Mouse (Mus musculus) cerebellum, adult 11 months (tissue): Measurements from ENCODE around the gene Glod4.

Experiments used
- DNase-seq: peaks from one replicate; pipeline ENCODE4 v3.0.0; 2022

Glod4 gene

GRCm38 (mm10) chr11:76242901-76243810 is at the start of gene Glod4, which contains the start of gene Mrm3:
Gene Glod4 (minus strand): TSS chr11:76243725.
Gene Mrm3 (plus strand): TSS chr11:76243715.
- DNase-seq = peak; percentile 86

DNA sequence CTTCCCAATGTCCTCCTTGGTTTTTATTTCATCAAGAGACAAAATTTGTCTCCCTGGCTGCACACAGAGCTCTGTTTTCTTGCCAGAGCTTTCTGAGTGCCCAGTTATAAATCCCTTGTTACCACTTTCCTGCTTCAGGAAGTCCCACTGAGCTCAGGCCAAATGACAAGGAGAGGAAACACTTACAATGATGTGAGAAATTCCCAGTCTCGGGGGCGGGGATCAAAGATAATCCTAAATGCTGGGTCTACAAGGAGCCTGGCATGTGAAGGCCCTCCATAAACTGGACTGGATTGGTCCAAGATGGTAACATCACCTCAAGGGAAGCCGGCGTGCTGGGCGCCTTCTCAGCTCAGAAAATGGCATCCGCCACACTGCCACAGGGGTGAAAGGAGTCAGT is 49.3 kb upstream of the Glod4 start:
- no peak for DNase-seq

DNA sequence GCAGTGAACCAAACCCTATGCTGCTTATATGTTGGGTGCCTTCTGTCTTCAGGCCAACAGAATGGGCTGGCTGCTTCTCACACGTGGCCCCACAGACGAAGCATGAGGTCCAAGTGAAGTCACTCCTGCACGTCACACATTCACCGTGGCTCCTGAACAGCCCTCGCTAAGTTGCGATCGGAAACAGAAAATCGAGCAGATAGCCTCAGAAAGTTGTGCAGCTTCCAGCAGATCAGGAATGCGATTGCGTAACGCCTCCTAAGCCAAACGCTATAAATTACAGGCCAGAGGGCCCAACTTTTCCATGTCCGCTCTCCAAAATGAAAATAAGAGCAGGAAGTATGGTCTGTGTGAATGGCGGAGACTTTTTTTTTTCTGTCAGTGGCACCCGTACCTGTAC is 48.9 kb upstream of the Glod4 start:
- no peak for DNase-seq

DNA sequence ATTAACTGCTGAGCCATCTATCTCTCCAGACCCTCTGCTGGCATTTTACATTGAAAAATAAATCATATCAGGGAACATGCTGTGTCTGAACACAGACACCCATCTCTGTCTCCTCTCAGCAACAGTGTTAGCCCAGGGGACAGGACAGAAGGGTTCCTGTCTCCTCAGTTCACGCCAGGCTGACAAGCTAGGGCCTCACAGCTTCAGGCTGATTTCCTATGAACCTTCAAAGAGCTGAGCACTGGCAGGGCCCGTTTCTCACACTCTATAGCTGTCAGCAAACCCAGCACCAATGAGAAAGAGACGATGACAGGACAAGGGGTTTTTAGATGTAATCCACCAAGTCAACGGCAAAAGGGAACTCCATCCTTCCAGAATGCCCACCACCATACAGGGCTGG is 48.4 kb upstream of the Glod4 start:
- no peak for DNase-seq

- DNase-seq = peak; percentile 83
These were observed 46.8 kb upstream of the Glod4 start for GRCm38 (mm10) chr11:76290367-76290766.

DNA sequence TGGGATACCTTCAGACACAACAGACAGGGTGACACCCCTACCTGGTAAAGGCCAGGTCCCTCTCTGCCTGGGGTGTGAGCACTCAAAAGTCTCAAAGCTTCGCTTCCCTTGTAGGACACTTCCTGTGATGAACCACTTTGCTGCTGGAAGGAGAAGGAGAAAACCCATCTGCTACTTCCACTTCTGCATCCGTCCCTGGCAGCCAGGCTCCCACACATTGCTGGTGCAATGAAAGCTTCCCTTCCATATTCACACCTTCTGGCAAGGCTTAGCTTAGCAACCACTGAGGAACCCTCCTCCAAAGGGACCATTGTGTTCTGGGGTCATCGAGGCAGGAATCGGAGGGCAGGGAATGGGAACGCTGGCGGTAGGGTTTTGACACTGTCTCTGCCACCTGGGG is 45.1 kb upstream of the Glod4 start:
- no peak for DNase-seq

- DNase-seq = no peak
These were observed 43.8 kb upstream of the Glod4 start for GRCm38 (mm10) chr11:76287301-76287700.

GRCm38 (mm10) chr11:76286534-76287126 is 43.1 kb upstream of the Glod4 start:
- no peak for DNase-seq

GRCm38 (mm10) chr11:76285431-76286075 is 42.0 kb upstream of the Glod4 start:
- DNase-seq = no peak

DNA sequence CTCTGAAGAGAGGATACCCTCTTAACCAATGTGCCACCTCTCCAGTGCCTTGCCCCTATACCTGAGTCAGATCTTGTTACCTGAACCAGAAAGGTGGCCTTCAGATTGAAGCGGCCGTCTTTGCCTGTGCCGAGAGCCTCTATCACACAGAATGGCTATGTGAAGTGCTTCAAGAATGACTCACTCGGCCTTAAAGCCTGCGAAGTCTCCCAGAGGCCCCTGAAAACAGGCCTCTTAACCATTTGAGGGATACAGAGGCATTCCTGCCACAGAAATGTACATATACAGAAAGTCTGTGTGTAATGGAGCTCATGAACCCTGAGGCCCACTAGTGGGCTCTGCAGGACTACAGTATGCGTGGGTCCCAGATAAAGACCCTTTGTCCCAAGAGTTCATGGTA is 40.3 kb upstream of the Glod4 start:
- no peak for DNase-seq

DNA sequence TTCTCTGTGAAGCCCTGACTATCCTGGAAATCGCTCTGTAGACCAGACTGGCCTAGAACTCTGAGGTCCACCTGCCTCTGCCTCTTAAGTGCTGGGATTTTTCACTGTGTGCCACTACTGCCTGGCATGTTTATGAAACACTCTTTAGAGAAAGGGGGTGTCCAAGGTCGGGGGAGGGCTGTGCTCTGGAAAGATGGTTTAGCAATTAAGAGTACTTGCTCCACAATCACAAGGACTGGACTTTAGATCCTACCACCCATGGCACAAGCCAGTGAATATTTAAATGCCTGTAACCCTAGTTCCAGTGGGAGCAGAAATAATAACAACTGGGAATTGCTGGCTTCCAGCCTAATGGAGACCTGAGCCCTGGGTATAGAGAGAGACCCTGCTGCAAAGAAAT is 36.4 kb upstream of the Glod4 start:
- DNase-seq = no peak

DNA sequence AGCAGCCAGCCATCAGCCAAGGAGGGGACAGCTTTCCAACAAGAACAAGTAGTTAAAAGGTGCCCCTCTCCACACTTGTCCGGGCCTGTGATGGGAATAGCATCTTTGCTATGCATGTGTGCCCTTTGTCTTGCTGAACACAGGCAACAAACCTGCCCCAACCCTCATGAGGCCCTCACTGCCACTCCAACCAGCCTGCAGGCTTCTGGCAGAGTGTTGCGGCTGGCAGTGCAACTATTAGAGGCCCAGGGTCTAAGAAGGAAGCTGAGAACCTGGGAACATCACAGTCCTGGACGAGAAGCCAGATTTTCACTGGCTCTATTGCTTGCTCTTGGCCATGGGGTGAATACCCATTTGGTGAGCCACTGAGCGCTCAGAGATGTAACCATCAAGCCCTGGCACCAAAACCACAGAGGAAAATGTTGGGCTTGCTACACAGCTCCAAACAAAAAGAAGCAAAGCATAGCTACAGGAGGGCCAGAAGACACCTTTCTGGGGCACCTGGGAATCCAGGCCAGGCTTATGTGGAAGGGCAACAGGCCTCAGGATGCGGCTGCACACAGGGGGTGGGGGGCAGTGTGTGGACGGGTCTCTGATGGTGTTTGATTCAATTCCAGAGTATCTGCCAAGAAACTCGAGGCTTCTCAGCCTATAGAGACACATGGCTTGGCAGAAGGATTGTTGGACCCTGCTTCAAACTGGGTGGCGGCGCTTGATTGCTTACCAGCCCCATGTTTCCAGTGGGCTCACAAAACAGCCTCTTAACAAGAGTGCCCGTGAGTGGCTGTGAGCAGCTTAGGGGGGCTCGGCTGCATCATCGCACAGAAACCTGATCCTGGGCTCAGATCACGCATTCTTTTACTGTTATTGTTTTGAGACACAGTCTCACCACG is 35.7 kb upstream of the Glod4 start:
- no peak for DNase-seq

DNA sequence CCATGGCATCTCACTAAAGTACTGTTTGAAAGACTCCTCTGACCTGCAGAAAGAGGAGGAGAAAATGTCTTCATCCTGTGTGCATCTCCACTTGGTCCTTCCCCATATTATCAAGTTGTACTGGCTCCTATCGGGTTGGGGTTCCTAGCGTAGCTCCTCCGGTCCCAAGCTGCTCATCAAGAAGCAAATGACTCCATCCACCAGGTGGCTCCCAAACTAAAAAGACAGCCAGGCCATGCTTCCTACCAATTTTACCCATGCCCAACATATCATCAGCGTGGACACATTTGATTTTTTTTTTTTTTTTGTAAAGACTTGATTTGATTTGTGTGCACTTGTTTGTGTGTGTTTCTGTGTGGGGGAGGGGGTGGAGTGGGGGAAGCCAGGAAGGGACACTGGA is 28.9 kb upstream of the Glod4 start:
- DNase-seq = no peak

DNA sequence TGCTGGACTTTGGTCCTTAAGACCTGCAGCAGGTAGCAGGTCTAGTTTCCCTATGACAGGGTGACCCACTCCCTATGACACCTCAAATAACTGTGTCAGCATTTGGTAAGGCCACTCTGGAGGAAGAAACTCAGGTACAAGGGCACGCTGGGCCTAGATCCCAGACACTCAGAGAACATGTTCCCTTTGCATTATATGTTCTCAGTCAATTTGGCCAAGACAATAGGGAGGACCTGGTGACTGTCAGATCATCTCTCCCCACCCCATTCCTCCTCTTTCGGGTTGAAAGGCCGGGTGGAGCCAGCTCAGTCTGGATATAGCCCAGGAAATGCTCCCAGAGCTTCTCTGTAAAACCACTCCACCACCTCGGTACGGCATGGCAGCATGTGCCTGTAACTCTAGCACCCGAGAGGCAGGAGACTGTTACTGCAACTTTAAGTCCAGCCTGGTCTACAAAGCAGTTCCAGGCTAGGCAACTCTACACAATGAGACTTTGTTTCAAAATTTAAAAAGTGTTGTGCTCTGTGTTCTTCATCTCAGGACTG is 25.1 kb upstream of the Glod4 start:
- DNase-seq = no peak

- no peak for DNase-seq
These were observed 24.5 kb upstream of the Glod4 start for GRCm38 (mm10) chr11:76268001-76268459.

DNA sequence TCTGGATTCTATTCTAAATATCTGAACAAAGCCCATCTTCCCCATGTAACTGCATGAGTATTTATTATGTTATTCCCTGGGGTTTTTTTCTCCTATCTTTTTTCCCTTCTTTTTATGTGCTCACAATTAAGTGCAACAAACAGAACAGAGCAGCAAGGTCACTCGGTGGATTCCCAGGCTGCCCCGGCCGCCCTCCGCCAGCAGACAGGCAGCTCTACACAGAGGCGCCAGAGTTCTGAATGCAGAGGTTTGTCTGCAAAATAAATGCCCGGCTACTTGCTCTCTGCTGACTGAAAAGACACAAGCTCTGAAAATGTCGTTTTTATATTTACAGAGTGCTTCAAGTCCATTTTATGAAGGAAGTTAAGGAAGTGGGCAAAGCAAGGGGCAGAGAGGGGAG is 24.0 kb upstream of the Glod4 start:
- no peak for DNase-seq

GRCm38 (mm10) chr11:76262611-76263351 is 19.3 kb upstream of the Glod4 start:
- DNase-seq = no peak

- no peak for DNase-seq
These were observed 17.7 kb upstream of the Glod4 start for GRCm38 (mm10) chr11:76261224-76261623.

- no peak for DNase-seq
These were observed 16.9 kb upstream of the Glod4 start for GRCm38 (mm10) chr11:76260208-76261050.

DNA sequence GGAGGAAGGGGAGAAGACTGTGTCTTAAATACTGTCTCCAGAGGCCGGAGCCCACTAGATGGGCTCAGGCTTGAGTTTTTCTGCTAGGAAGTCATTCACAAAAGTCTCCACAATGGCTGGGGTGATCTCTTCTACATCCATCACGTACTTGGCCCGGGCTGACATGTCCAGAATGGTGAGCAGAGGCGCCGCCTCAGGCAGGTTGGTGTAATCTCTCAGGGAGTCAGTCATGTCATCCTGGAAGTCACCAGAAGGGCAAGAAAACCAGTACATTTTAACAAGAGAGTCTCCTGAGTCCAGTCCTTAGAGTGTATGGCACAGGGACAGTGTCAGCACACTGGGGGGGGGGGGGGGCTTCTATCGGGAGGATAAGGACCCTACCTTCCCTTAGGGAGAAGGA is 15.0 kb upstream of the Glod4 start:
- no peak for DNase-seq

- DNase-seq = no peak
These were observed 13.9 kb upstream of the Glod4 start for GRCm38 (mm10) chr11:76257386-76257785.
